Mouse (Mus musculus) kidney, postnatal 0 days (tissue): ENCODE measurements at regions not wholly inside any gene's neighbourhood (a gene's known extent, or its start where the extent isn't known, plus 50 kb on each side); places are given as distances from the start of the nearest gene placed in this dataset.

Source experiments
- ATAC-seq: fragments of 200-750 bp; cut with Nextera tagmentation; replicated peaks from 2 replicates; pipeline ENCODE4 v1.8.0; 2017; ENCODE audit warnings: low read depth, moderate number of reproducible peaks, moderate TSS enrichment, moderate library complexity; ENCODE audit not compliant: low FRiP score
- DNase-seq: peaks from one replicate; pipeline ENCODE4 v3.0.0-alpha.2; 2016; ENCODE audit warnings: low spot score
- H3K27ac ChIP-seq: fragments of 300-500 bp; sonication (generic); 2 replicates; pipeline ENCODE4 v1.5.1; 2014; ENCODE audit warnings: mild to moderate bottlenecking
- H3K27me3 ChIP-seq: fragments of 300-500 bp; sonication (generic); 2 replicates; pipeline ENCODE4 v1.6.1; 2014; ENCODE audit warnings: low read length, mixed read lengths; ENCODE audit not compliant: insufficient read depth
- H3K36me3 ChIP-seq: fragments of 300-500 bp; sonication (generic); 2 replicates; pipeline ENCODE4 v1.6.1; 2014; ENCODE audit warnings: low read length, mixed read lengths; ENCODE audit not compliant: insufficient read depth
- H3K4me1 ChIP-seq: fragments of 300-500 bp; sonication (generic); replicated peaks from 2 replicates; pipeline ENCODE4 v1.6.1; 2014; ENCODE audit warnings: antibody characterized with exemption, low read length, mixed read lengths; ENCODE audit not compliant: insufficient read depth
- H3K4me2 ChIP-seq: fragments of 300-500 bp; sonication (generic); 2 replicates; pipeline ENCODE4 v1.6.1; 2014; ENCODE audit warnings: mild to moderate bottlenecking, low read length, moderate library complexity, mixed read lengths
- H3K4me3 ChIP-seq: fragments of 300-500 bp; sonication (generic); replicated peaks from 2 replicates; pipeline ENCODE4 v1.5.1; 2014; ENCODE audit warnings: low read depth, low read length
- H3K9ac ChIP-seq: fragments of 300-500 bp; sonication (generic); 2 replicates; pipeline ENCODE4 v1.6.1; 2014; ENCODE audit warnings: low read depth, low read length
- H3K9me3 ChIP-seq: fragments of 300-500 bp; sonication (generic); replicated peaks from 2 replicates; pipeline ENCODE4 v1.6.1; 2016; ENCODE audit warnings: low read length, inconsistent platforms, mixed read lengths
- CTCF ChIP-seq: IDR thresholded peaks from 2 replicates; pipeline ENCODE4 v1.5.1; 2016; ENCODE audit warnings: antibody characterized with exemption, low read depth, mild to moderate bottlenecking, moderate library complexity
- WGBS: fragments of 180-500 bp; shearing (Covaris S2); extraction: QIAGEN DNeasy Blood & Tissue Kit; methylation state at CpG from one replicate; pipeline ENCODE4 v1.1.7; 2014; 5-methylcytosine and 5-hydroxymethylcytosine counted together

- TF ChIP-seq CTCF: no peak
- ATAC-seq: no peak
- Histone ChIP-seq H3K4me1 (no peaks in the 10 kb centered on the region), H3K4me3 (no peak overlapping the region), H3K9me3 (no peaks in the 10 kb centered on the region), H3K36me3 (no peaks in the 10 kb centered on the region), H3K9ac (no peak overlapping the region), H3K27ac (no peak overlapping the region), H3K27me3 (no peaks in the 10 kb centered on the region), H3K4me2 (no peak overlapping the region)
- DNase-seq: no peak
- 70% methylated on average over 4 of the region's 4 CpGs for WGBS
Measured at GRCm38 (mm10) chr9:122437464-122437863, 86.1 kb downstream of the Abhd5 start.

- Histone ChIP-seq H3K36me3 (no peaks in the 10 kb centered on the region), H3K27me3 (no peaks in the 10 kb centered on the region), H3K4me1 (no peaks in the 10 kb centered on the region), H3K4me3 (no peak overlapping the region), H3K4me2 (no peak overlapping the region), H3K9me3 (no peaks in the 10 kb centered on the region), H3K27ac (no peak overlapping the region), H3K9ac (no peak overlapping the region)
- DNase-seq (no peak), ATAC-seq (no peak)
- TF ChIP-seq CTCF: peak; percentile 33; the same call in 1 of the 2 replicates
- WGBS: 63% methylated on average over 5 of the region's 5 CpGs
Measured at GRCm38 (mm10) chr9:122446387-122447105, 95.1 kb downstream of the Abhd5 start.

GRCm38 (mm10) chr9:122447568-122447967, 96.2 kb downstream of the Abhd5 start:
- ATAC-seq: no peak

GRCm38 (mm10) chr9:122448342-122448741, 96.9 kb downstream of the Abhd5 start:
- Histone ChIP-seq H3K4me1 (no peaks in the 10 kb centered on the region), H3K4me3 (no peak overlapping the region), H3K36me3 (no peaks in the 10 kb centered on the region), H3K4me2 (no peak overlapping the region), H3K9me3 (no peaks in the 10 kb centered on the region), H3K9ac (no peak overlapping the region), H3K27ac (no peak overlapping the region), H3K27me3 (no peaks in the 10 kb centered on the region)
- no peak for TF ChIP-seq CTCF
- ATAC-seq (no peak), DNase-seq (no peak)
- WGBS: 47% methylated on average over 4 of the region's 4 CpGs

More at GRCm38 (mm10) chr9:122447568-122447967, 96.2 kb downstream of the Abhd5 start:
- no peak overlapping the region for H3K27ac ChIP-seq
- H3K9me3 ChIP-seq: no peaks in the 10 kb centered on the region
- H3K4me2 ChIP-seq: no peak overlapping the region
- H3K4me3 ChIP-seq: no peak overlapping the region
- no peaks in the 10 kb centered on the region for H3K4me1 ChIP-seq
- DNase-seq: no peak
- WGBS: 53% methylated on average over 7 of the region's 7 CpGs
- H3K27me3 ChIP-seq: no peaks in the 10 kb centered on the region
- H3K36me3 ChIP-seq: no peaks in the 10 kb centered on the region
- no peak overlapping the region for H3K9ac ChIP-seq
- no peak for TF ChIP-seq CTCF

- TF ChIP-seq CTCF: no peak
- Histone ChIP-seq H3K9me3 (no peaks in the 10 kb centered on the region), H3K27ac (no peak overlapping the region), H3K4me2 (no peak overlapping the region), H3K9ac (no peak overlapping the region), H3K27me3 (no peaks in the 10 kb centered on the region), H3K4me1 (no peaks in the 10 kb centered on the region), H3K36me3 (no peaks in the 10 kb centered on the region), H3K4me3 (no peak overlapping the region)
- DNase-seq (no peak), ATAC-seq (no peak)
- WGBS: 74% methylated on average over 5 of the region's 5 CpGs
Measured at GRCm38 (mm10) chr9:122450524-122450923, 99.1 kb downstream of the Abhd5 start.

- ATAC-seq (no peak), DNase-seq (no peak)
- no peak for TF ChIP-seq CTCF
- no peaks in the 10 kb centered on the region for H3K36me3 ChIP-seq
- no peak overlapping the region for H3K4me2 ChIP-seq
- H3K27me3 ChIP-seq: no peaks in the 10 kb centered on the region
- no peak overlapping the region for H3K27ac ChIP-seq
- no peaks in the 10 kb centered on the region for H3K9me3 ChIP-seq
- no peak overlapping the region for H3K4me3 ChIP-seq
- H3K4me1 ChIP-seq: no peaks in the 10 kb centered on the region
- H3K9ac ChIP-seq: no peak overlapping the region
- WGBS: 69% methylated on average over 8 of the region's 8 CpGs
Measured at GRCm38 (mm10) chr9:122455301-122455700, 103.9 kb downstream of the Abhd5 start.

GRCm38 (mm10) chr9:122455779-122456178, 104.4 kb downstream of the Abhd5 start:
- H3K9me3 ChIP-seq: no peaks in the 10 kb centered on the region
- no peaks in the 10 kb centered on the region for H3K36me3 ChIP-seq
- DNase-seq (no peak), ATAC-seq (no peak)
- H3K4me1 ChIP-seq: no peaks in the 10 kb centered on the region
- no peak overlapping the region for H3K4me3 ChIP-seq
- H3K4me2 ChIP-seq: no peak overlapping the region
- 70% methylated on average over 6 of the region's 6 CpGs for WGBS
- H3K9ac ChIP-seq: no peak overlapping the region
- H3K27ac ChIP-seq: no peak overlapping the region
- TF ChIP-seq CTCF: no peak
- H3K27me3 ChIP-seq: no peaks in the 10 kb centered on the region
